Mouse (Mus musculus) heart, postnatal 14 days (tissue): ENCODE data around the gene Gm43738. TPM values are rescaled to one million over a fixed set of nuclear protein-coding genes. Genes with fewer than 3 reads are reported as not detected.
"Not testable (repeated sequence)": the region's sequence is repeated elsewhere in the genome, so short reads cannot be mapped to it uniquely, and the experiment has no call there.

Source experiments
- DNase-seq, 2 experiments: peaks; one replicate each; pipeline ENCODE4 v3.0.0; 2021 to 2022
- intact Hi-C: fragments of 180-260 bp; cut with DNase I; formaldehyde crosslinking; loops from one replicate; pipeline ENCODE4 v1.15.1; 2025
- total RNA-seq, 2 experiments: library from RNA; stranded (reverse); gene quantifications; 2 replicates each; pipeline ENCODE4 v1.2.3; 2021

Gene Gm43738
- total RNA-seq, 2 experiments from 2014 or later = not detected

DNA sequence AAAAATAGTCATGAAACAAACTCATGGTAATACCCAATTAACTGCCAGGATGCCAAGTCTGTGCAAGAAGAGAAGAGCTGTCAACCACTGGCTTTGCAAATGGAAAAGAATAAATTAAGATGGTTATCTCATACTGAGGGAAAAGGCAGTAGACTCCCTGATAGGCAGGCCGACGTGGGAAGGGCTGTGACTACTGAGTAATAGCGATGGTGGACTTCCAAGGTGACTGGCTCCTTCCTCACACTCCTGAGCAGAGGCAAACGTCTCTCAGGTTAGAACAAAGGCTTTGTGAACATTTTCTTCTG lies 2.3 kb upstream of the Gm43738 start:
- intact Hi-C loops = loop anchor here (5.0 kb wide), 1 partner anchor 64 kb away; no protein-coding TSS in a partner anchor

GRCm38 (mm10) chr3:89102495-89103290 lies 1.8 kb upstream of the Gm43738 start:
- intact Hi-C loops = loop anchor here (5.0 kb wide), 1 partner anchor 65 kb away; no protein-coding TSS in a partner anchor
- no peak for DNase-seq

More for the DNA sequence above, 2.3 kb upstream of the Gm43738 start:
- DNase-seq = no peak

- intact Hi-C loops = loop anchor here (5.0 kb wide), 1 partner anchor 65 kb away; no protein-coding TSS in a partner anchor
Observed at GRCm38 (mm10) chr3:89101812-89102494, 1.1 kb upstream of the Gm43738 start, which contains the start of gene Fdps. Fdps (minus strand) TSS chr3:89101959.

DNA sequence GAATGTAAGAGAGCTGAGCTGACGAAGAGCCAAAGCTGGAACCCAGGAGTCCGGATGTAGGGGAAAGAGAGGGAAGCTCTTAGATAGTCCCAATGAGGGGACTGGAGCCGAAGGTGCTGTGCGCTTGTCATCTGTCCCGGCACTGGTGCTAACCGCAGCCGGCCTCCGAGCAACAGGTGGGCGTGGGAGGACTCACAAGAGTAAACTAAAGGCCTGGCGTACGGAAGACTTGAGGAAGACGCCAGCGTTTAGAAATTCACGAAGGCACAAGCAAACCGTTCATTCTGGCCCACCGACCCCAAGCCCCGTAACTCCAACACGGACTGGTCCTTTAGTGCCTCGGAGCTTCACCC lies 536 bp upstream of the Gm43738 start:
- DNase-seq = no peak
- intact Hi-C loops = loop anchor here (5.0 kb wide), 1 partner anchor 66 kb away; no protein-coding TSS in a partner anchor

More at GRCm38 (mm10) chr3:89101812-89102494, 1.1 kb upstream of the Gm43738 start, which contains the start of gene Fdps:
- DNase-seq = peak; percentile 90 to 92

DNA sequence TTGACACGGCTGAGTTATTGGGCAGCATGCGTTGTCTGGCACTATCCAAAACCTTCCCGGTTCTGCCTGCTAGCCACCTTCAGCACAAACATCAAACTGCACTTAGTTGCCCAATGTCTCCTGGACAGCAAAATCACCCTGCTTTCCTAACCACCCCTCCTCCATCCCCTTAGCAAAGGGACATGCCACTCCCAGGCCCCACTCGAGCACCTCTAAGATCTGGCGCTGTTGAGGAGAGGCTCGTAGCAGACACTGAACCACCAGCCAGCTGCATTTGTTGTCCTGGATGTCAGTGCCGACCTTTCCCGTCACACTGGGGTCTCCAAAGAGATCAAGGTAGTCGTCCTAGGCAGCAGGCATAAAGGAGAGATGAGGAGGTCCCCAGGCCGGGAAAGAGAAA lies 6.9 kb downstream of the Gm43738 start:
- intact Hi-C loops = loop anchor here (5.0 kb wide), 1 partner anchor 63 kb away; no protein-coding TSS in a partner anchor
- no peak for DNase-seq

DNA sequence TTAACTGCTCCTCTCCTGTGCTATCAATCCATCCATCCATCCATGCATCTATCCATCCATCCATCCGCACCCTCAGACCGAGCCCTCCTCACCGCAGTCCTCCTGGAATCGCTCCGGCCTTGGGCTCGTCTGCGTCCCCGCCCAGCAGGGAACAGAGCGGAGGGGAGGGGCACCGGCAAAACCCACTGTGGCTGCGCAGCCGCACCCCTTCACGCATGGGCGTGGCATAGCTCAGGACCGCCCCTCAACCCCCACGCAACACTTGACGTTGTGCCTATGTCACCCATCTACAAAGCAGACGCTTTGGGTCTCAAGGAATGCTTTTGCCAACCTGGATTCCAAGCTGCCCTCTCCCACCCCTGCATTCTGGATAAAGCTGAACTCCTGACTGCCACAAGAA lies 7.7 kb downstream of the Gm43738 start, which contains the start of gene Rusc1:
Gene Rusc1, minus strand, starts transcription at position 137 of the 400 bp plus-strand sequence.
- peak; percentile 80 to 86 for DNase-seq
- intact Hi-C loops = loop anchor here (5.0 kb wide), 1 partner anchor 64 kb away; no protein-coding TSS in a partner anchor

DNA sequence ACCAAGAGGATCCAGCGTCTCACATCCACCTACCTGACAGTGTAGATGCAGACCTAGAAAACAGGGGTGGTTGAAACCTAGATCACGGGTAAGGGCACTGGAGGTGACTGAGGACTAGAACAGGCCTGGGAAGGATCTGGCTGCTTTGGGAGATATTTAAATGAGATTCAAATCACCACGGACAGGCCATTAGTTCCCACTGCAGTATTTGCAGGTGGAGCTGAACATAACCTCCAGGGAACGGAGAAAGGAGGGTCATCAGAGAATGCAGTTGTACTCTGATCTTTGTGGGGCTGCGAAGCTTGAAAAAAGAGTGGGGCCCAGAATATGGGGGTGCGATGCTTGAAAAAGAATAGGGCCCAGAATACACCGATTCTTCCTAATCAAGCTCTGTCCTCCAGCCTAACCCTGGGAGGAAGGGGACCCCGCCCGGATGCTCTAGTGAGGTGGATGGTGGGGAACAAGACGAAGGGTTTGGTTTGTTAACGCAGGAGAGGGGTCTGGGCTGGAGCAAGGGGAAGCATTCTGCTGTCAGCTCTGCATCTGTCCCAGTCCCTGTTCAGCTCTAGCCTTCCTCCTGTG lies 8.3 kb downstream of the Gm43738 start:
- DNase-seq = no peak
- intact Hi-C loops = loop anchor here (5.0 kb wide), 1 partner anchor 65 kb away; no protein-coding TSS in a partner anchor

DNA sequence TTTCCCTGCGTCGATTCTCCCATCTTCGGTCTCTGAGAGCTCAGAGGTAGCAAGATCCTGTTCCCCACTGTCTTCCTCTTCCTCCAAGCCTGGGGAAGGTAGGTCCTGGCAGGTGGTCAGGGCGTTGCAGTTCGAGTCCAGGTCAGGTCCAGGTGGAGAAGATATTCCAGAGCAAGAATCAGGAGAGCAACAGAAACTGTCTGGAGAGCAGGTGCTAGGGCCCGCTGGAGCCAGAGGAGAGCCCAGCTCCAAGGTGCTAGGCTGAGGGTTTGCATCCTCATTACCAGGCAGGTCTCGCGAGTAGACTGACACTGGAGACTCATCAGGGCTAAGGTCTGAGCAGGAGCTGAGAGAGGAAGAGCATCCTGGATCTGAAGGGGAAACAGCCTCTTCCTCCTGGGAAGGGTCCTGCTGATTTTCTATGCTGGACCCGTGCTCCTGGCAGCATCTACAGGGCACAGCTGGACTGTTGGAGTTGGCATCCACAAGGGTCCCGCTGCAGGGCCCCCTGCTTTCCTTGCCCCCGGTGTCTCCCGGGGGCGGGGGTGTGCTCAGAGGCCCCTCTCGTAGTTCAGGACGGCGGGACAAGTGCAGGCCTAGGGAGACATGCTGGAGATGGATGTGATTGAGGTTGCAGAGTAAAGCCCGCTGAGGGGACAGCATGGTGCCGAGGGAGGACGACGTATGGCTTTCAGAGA lies 8.9 kb downstream of the Gm43738 start:
- intact Hi-C loops = loop anchor here (2.0 to 5.0 kb wide), 2 partner anchors 65 to 123 kb away; partner anchors contain the start of gene Thbs3
- DNase-seq = no peak

- DNase-seq = peak; percentile 90 to 91
Observed at GRCm38 (mm10) chr3:89090694-89091655, 9.9 kb downstream of the Gm43738 start.

DNA sequence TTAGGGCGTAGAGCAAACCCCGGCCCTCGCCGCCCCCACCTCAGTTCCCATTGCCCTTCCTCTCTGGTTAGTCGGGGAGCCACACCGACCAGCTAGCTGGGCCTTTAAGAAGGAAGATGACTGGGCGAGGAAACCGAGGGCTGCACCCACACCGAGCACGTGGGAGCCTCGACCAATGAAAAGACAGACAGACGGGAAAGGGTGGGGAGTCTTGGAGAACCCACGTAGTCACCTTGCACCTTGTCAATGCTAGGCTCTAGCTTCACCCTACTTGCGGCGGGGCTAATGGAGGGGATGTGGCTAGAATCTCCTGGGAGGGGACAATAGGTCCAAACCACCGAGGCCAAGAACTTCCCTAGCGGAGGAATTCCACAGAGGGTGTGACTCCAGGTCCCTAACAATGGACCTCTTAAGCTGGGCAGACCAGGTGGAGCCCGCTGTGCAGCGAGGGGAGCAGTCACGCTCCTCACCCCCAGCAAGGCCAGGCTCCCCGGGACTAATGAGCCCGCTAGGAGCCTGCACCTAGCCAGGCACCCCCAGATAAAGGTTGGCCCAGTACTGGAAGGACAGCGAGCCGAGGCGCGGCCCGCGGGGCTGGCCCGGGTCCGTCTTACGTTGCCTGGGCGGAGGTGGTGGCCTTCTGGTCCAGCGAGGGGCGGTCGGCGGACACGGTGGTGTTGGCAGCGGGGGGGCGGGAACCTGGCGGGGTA lies 10.9 kb downstream of the Gm43738 start:
- intact Hi-C loops = loop anchor here (2.0 to 5.0 kb wide), 2 partner anchors 67 to 125 kb away; partner anchors contain the start of gene Thbs3
- DNase-seq = peak; percentile 80 to 82

More at GRCm38 (mm10) chr3:89090694-89091655, 9.9 kb downstream of the Gm43738 start:
- intact Hi-C loops = loop anchor here (2.0 to 5.0 kb wide), 2 partner anchors 66 to 124 kb away; partner anchors contain the start of gene Thbs3

DNA sequence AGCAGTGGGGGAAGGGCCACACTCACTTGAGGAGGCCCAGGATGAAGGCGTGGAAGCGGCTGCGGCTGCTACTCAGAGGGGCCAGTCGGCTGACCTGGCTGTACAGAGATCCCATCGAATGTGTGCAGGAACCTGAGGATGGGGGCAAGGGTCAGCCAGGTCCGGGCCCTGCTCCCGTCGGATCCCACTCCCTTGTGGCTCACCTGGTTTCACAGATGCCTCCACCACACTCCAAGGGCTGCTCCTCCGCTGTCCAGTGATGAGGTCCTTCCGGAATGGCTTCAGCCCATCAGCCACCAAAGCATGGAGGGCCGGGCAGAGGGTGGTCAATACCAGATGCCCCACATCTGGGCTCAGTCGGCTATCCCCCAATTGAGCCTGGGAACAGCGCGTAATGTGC lies 11.9 kb downstream of the Gm43738 start:
- no peak for DNase-seq
- intact Hi-C loops = no loop called here

- intact Hi-C loops = no loop called here
- DNase-seq = peak; percentile 73 to 85
Observed at GRCm38 (mm10) chr3:89087338-89088110, 13.4 kb downstream of the Gm43738 start.

GRCm38 (mm10) chr3:89084654-89085190 lies 16.2 kb downstream of the Gm43738 start:
- intact Hi-C loops = no loop called here
- DNase-seq = no peak

GRCm38 (mm10) chr3:89084133-89084532 lies 16.8 kb downstream of the Gm43738 start:
- intact Hi-C loops = no loop called here

DNA sequence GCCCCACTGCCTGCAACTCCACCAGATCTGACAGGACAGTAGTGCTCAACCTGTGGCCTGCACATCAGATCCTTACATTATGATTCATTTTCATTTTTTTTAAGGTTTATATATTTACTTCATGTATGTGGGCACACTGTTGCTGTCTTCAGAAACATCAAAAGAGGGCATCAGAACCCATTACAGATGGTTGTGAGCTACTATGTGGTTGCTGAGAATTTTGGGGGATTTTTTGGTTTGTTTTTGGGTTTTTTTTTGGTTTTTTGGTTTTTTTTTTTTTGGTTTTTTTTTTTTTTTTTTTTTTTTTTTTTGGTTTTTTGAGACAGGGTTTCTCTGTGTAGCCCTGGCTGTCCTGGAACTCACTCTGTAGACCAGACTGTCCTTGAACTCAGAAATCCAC lies 18.6 kb downstream of the Gm43738 start:
- DNase-seq, intact Hi-C loops: not testable (repeated sequence)

More at GRCm38 (mm10) chr3:89084133-89084532, 16.8 kb downstream of the Gm43738 start:
- DNase-seq = no peak

DNA sequence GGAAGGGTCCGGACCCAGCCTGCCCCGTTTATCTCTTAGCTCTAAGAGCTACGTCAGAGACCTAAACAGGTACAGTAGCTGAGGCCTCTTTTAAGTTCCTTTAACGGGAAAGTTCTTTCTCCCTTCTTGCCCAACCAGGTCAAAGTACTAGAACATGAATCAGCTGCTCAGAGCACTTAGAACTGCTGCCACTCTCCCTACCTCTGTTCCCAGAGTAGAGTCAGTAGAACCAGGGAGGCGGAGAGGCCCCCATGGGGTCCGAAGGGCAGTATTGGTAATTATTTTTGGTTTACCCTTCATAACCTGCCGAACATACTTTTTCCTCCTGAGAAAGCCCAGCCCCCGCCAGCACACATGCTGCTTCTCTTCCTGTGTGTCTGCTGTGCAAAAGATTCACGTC lies 23.5 kb downstream of the Gm43738 start:
- intact Hi-C loops = loop anchor here (5.0 kb wide), 1 partner anchor 955 kb away; no protein-coding TSS in a partner anchor
- no peak for DNase-seq

GRCm38 (mm10) chr3:89067265-89067664 lies 33.6 kb downstream of the Gm43738 start:
- no peak for DNase-seq
- intact Hi-C loops = no loop called here
